Mouse (Mus musculus): ENCODE results near the gene Iqsec3.

DNA sequence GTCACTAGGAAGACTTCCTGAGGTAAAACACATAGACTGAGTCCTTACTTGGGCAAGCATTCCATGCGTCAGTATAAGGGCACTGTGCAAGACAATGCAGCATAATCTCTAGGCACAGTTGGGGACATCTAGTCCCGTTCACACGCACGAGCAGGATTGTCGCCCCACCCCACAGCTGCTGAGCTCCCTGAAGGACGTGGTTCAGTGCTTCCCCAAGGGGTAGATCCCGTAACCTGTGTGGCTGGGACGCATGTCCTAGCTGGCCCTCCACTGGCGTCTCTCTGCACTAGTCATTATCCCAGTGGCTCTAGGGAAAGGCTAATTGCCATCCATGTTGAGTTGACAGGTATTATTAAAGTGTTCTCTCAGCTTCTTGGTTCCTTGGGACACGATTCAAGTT lies 91.4 kb downstream of the Iqsec3 start:
- no peak for TF ChIP-seq TAL1 (IDR thresholded peaks at IDR 0.05; ENCODE audit: low read length)
- no peak for TF ChIP-seq GATA1 (IDR thresholded peaks at IDR 0.05; ENCODE audit: low read length)
